Mouse (Mus musculus): ENCODE measurements at regions not wholly inside any gene's neighbourhood (a gene's known extent, or its start where the extent isn't known, plus 50 kb on each side); places are given as distances from the start of the nearest gene placed in this dataset.

GRCm38 (mm10) chr3:147117609-147118008, 265.4 kb downstream of the Ttll7 start:
- TF ChIP-seq CTCF (IDR thresholded peaks at IDR 0.05; ENCODE audit: low read depth) (no peak), EP300 (optimal IDR thresholded peaks at IDR 0.05) (no peak)
